Mouse (Mus musculus) heart, adult 11 months (tissue): Measurements from ENCODE around the gene Cisd1.

Source experiments
- DNase-seq: peaks from one replicate; pipeline ENCODE4 v3.0.0; 2022

Cisd1 gene

GRCm38 (mm10) chr10:71326123-71326522 is 18.6 kb downstream of the Cisd1 start:
- no peak for DNase-seq

DNA sequence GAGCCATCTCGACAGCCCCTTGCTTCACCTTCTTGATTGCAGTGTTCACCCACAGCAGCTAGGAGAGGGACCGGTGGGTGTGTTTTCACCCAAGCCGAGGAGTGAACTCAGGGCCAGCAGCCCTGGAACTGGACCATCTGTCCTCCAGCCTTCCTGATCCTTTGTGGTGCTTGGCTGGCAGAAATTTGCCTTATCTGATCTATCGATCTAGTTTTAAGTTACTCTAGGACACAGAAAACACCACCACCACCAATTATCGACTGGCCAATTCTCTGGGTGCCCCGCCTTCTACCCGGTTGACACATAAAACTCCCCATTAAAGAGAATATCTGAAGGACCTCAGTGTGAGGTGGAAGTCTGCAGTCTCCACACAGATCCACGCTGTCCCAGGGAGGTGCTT is 21.1 kb downstream of the Cisd1 start:
- DNase-seq: no peak

- DNase-seq: no peak
These were observed 28.3 kb downstream of the Cisd1 start for GRCm38 (mm10) chr10:71316497-71316896.

DNA sequence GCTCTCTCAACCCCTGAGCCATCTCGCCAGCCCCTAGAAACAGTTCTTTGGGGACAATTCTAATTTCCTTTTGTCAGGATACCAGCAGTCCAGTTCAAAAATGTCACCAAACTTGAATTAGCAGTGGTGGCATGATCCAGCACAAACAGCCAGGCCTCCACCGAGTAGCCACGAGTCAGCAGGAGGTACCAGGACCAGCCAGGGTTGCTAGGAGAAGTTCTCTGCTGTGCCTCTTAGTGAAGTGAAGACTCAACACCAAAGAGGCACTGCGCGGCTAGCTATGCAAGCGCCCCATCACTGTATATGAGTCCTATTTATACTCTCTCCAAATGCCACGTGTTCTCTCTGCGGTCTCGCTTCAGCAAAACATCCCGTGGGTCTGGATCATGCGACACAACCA is 28.7 kb downstream of the Cisd1 start:
- no peak for DNase-seq

GRCm38 (mm10) chr10:71314596-71314995 is 30.2 kb downstream of the Cisd1 start:
- DNase-seq: no peak

DNA sequence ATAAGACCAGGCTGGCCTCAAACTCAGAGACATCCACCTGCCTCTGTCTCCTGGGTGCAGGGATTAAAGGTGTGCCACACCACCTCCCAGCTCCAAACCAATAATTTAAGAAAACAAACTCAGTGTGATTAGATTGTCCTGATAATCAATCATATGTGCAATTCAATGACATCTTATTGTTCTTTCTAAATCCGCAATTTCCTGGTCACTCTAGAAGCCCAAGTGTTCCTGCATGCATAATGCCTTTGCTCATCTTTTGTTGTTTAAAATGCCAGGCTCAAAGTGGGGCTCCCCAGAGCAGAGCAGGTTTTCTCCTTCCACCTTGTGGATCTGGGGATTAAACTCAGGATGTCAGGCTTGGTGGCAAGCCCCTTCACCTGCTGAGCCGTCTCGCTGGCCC is 34.5 kb downstream of the Cisd1 start:
- DNase-seq: no peak

- no peak for DNase-seq
These were observed 36.6 kb downstream of the Cisd1 start for GRCm38 (mm10) chr10:71308199-71308598.

GRCm38 (mm10) chr10:71306759-71307158 is 38.0 kb downstream of the Cisd1 start:
- DNase-seq: no peak

DNA sequence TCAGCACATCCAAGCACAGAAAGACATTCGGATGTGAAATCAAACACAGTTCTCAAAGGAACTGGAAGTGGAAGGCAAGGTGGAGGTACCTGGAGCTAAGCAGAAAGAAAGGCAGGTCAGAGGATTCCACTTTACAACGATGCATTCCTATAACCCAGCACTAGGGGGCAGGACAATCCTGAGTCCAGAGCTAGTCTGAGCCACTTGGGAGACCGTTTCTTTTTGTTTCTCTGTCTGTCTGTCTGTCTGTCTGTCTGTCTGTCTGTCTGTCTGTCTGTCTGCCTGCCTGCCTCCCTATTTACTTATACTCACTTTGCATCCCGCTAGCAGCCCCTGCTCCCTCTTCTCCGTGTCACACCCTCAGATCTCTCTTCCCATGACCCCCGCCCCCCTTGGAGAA is 38.6 kb downstream of the Cisd1 start:
- no peak for DNase-seq

- DNase-seq: no peak
These were observed 42.3 kb downstream of the Cisd1 start for GRCm38 (mm10) chr10:71302490-71302889.

DNA sequence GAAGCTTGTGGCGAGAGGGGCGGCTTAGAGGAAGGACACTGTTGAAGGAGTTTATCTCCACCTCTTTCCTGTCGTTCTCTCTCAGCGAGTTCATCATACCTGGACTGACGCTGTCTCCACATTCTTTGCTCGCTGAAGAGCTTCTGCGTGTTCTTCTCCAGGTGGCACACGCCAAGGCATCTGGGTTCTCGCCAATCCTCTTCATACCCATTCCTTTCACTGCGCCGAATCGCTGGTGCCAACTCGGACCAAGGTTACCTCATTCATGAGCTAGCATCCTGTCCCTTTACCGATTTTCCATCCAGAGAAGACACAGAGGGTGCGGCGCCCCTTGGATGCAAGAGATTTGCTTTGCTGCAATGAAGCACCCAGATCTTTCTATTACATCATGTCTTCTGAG is 44.6 kb downstream of the Cisd1 start:
- DNase-seq: no peak

GRCm38 (mm10) chr10:71293245-71293644 is 51.5 kb downstream of the Cisd1 start:
- DNase-seq: no peak

- DNase-seq: no peak
These were observed 52.5 kb downstream of the Cisd1 start for GRCm38 (mm10) chr10:71292254-71292653.

DNA sequence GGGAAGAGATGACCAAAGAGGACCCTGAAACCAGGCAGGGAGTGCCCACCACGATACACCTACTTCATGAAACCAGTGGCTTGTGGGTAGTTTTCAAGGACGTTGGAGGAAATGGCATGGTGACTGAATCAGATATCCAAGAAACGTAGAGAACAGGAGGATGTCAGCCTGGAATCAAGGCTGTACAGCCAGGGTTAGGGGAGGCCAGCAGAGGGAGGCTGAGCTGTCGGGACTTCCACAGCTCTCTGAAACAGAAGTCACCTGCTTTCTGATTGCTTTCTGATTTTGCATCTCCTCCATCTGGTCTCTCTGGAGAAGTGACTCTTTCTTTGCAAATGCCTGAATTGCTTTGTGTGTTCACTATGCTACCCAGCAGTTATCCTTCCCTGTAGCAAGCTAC is 53.0 kb downstream of the Cisd1 start:
- DNase-seq: no peak

DNA sequence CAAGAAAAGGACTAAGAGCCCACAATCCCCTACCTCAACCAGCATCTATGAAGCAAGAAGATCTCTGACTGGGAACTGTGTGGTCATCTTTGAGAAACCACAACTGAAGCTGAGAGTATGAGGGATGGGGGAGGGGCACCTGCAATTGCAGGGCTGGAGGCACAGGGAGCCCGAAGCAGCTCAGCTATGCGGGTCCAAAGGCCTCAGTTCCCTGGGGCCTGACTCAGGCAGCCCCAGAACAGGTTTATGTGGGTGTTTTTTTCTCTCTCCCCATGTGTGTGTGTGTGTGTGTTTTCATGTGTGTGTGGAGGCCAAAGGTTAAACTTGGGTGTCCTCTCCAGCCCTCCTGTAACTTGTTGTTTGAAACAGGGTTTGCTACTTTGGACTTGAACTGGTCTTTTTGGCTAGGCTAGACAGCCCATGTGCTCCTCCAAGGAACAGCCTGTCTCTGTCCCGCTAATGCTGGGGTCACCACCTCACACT is 53.5 kb downstream of the Cisd1 start:
- DNase-seq: no peak

DNA sequence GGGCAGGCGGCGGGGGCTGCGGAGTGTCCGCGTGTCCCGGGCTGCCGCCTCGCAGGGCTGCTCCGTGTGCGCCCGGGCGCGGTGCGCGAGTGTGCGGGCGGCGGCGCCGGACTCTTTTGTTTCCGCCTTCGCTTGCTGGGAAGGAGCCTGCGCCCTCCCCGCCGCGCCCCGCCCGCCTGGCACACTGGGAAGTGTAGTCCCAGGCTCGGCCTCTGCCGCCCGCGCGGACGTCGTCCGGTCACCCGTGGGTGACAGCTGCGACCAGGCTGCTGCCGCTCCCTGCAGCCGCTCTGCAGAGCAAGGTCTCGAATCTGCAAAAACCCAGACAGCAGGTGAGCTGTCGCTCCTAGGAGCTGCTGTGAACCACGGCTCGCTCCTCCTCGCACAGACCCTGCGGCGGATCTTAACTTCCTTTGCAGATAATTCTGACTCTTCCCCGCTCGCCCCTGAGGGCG is 59.6 kb downstream of the Cisd1 start, which contains the start of gene Ube2d1:
TSS of gene Ube2d1 (minus strand) at position 137 of the 455 bp plus-strand sequence.
- peak; percentile 99 for DNase-seq

GRCm38 (mm10) chr10:71284511-71285125 is 60.1 kb downstream of the Cisd1 start:
- DNase-seq: peak; percentile 92

DNA sequence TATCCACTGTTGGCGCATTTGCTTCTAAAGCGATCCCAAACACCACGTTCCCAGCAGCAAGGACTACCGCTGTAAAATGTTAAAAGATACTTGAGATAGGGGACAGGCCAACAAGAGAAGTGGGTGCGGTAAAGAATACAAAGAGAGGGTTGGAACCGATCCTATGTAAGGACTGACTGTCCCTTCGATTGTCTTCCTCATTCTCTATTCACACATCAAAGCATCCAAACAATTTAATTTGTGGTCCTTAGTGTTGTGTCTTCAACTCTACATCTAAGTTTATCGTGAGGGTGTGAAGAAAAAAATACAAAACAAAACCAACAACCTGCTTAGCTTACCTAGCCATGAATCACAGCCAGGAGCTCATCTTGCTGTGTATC is 60.6 kb downstream of the Cisd1 start:
- no peak for DNase-seq
